Mouse (Mus musculus): Measurements from ENCODE around the gene Nfu1. TPM values are rescaled to one million over a fixed set of nuclear protein-coding genes. Genes with fewer than 3 reads are reported as not detected.
"Not testable (repeated sequence)": the region's sequence is repeated elsewhere in the genome, so short reads cannot be mapped to it uniquely, and the experiment has no call there.

Nfu1 gene
- polyA plus RNA-seq, 1 experiment = 108 TPM

DNA sequence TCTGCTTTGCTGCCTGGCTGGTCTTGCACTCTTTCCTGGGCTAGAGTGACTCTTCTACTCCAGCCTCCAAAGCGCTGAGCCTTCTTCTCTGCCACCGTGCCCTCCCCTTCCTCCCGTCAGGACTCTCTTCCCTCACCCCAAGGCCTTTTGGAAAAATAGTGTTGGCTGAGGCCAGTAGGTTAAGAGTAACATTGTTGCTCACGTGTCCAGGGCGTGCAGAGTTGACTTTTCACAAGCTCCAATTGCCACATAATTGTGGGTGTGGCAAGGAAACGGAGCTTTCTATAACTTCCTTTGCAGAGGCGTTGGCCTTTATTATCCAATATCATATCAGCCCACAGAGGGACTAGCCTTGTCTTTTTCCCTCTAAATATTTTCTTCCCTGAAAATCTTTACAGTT, 17.9 kb downstream of the Nfu1 start:
- H3K4me3 ChIP-seq (ENCODE audit: insufficient read depth, poor library complexity, severe bottlenecking) = no peak overlapping the region
- H3K79me3 ChIP-seq (ENCODE audit: low read depth) = no peaks in the 10 kb centered on the region
- H3K79me2 ChIP-seq (ENCODE audit: control insufficient read depth, insufficient read depth) = no peaks in the 10 kb centered on the region
- no peaks in the 10 kb centered on the region for H3K27me3 ChIP-seq (ENCODE audit: control insufficient read depth, insufficient read depth, insufficient read length)
- TF ChIP-seq CEBPB (IDR thresholded peaks at IDR 0.05; ENCODE audit: low read depth) (no peak), MYOG (IDR thresholded peaks at IDR 0.05; ENCODE audit: control insufficient read depth, extremely low read depth, insufficient read length) (no peak), FOSL1 (IDR thresholded peaks at IDR 0.05; ENCODE audit: insufficient read depth, low read length, poor library complexity, severe bottlenecking) (no peak), MYOD1 (IDR thresholded peaks at IDR 0.05; ENCODE audit: control insufficient read depth, insufficient read length, low read depth) (no peak), CTCF (IDR thresholded peaks at IDR 0.05; ENCODE audit: control insufficient read depth, insufficient read depth, insufficient read length) (no peak), MAX (IDR thresholded peaks at IDR 0.05) (no peak), USF1 (IDR thresholded peaks at IDR 0.05; ENCODE audit: low read depth) (no peak)
- peaks cover 40% of the 10 kb centered on the region for H3K36me3 ChIP-seq (ENCODE audit: control insufficient read depth, insufficient read depth)
- no peak overlapping the region for H3ac ChIP-seq (ENCODE audit: control insufficient read depth, insufficient read length, low read depth)

DNA sequence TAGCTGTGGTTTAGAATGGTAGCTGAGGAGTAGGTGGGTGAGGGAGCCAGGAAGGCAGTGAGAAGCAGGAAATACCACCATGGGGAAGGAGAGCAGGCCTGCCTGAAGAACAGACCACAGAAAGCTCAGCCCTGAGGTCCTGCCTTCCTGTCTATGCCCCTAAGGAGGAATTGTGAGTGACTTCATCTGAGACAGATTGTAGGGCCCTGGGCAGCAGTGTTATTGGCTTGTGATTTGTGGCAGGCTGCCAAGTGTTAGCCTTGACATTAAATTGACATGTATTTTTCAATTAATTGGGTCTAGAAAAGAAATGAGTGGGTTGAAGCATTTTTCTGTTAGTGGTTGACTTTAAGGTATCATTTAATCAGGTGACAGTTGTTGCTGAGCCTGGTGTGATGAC, 19.8 kb downstream of the Nfu1 start:
- H3K4me3 ChIP-seq (ENCODE audit: insufficient read depth, poor library complexity, severe bottlenecking) = no peak overlapping the region
- H3K79me3 ChIP-seq (ENCODE audit: low read depth) = no peaks in the 10 kb centered on the region
- H3K36me3 ChIP-seq (ENCODE audit: control insufficient read depth, insufficient read depth) = peaks cover 27% of the 10 kb centered on the region
- no peak overlapping the region for H3ac ChIP-seq (ENCODE audit: control insufficient read depth, insufficient read length, low read depth)
- no peaks in the 10 kb centered on the region for H3K79me2 ChIP-seq (ENCODE audit: control insufficient read depth, insufficient read depth)
- TF ChIP-seq FOSL1 (IDR thresholded peaks at IDR 0.05; ENCODE audit: insufficient read depth, low read length, poor library complexity, severe bottlenecking) (no peak), USF1 (IDR thresholded peaks at IDR 0.05; ENCODE audit: low read depth) (no peak), CTCF (IDR thresholded peaks at IDR 0.05; ENCODE audit: control insufficient read depth, insufficient read depth, insufficient read length) (no peak), CEBPB (IDR thresholded peaks at IDR 0.05; ENCODE audit: low read depth) (no peak), MAX (IDR thresholded peaks at IDR 0.05) (no peak), MYOG (IDR thresholded peaks at IDR 0.05; ENCODE audit: control insufficient read depth, extremely low read depth, insufficient read length) (no peak), MYOD1 (IDR thresholded peaks at IDR 0.05; ENCODE audit: control insufficient read depth, insufficient read length, low read depth) (no peak)
- no peaks in the 10 kb centered on the region for H3K27me3 ChIP-seq (ENCODE audit: control insufficient read depth, insufficient read depth, insufficient read length)

DNA sequence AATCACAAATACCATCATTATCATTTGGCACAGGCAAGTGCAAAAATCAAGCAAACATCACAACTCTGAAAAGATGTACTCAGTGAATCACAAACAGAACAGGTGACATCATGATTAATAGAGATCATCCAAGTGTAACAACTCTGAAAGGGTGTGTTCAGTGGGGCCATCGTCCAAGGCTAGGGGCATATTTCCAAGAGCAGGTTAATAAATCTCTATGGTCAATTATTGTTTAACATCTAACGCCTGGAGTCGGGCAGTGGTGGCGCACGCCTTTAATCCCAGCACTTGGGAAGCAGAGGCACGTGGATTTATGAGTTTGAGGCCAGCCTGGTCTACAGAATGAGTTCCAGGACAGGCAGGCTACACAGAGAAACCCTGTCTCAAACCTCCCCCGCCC, 22.3 kb downstream of the Nfu1 start:
- peaks cover 21% of the 10 kb centered on the region for H3K36me3 ChIP-seq (ENCODE audit: control insufficient read depth, insufficient read depth)
- not testable (repeated sequence) for H3K4me3 ChIP-seq (ENCODE audit: insufficient read depth, poor library complexity, severe bottlenecking); H3K27me3 ChIP-seq (ENCODE audit: control insufficient read depth, insufficient read depth, insufficient read length); H3ac ChIP-seq (ENCODE audit: control insufficient read depth, insufficient read length, low read depth); H3K79me3 ChIP-seq (ENCODE audit: low read depth); H3K79me2 ChIP-seq (ENCODE audit: control insufficient read depth, insufficient read depth)

DNA sequence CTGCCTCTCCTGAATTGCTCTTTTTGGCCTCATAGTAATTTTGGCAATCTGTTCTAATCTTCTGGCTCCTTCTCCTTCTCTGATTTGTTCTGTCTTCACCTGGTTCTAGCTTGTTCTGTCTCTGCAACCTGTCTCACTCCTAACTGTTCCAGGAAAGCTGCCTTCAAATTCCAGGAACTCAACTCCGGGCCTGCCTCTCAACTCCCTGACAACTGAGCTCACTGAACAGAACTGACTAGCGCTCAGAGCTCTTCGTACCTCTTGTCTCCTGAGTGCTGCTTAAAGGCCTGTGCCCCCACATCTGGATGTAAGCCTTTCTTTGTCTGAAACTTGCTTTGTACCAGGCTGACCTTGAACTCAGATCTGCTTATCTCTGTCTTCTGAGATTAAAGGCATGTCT, 23.4 kb downstream of the Nfu1 start:
- Histone ChIP-seq H3K79me3 (ENCODE audit: low read depth) (no peaks in the 10 kb centered on the region), H3K36me3 (ENCODE audit: control insufficient read depth, insufficient read depth) (peaks cover 17% of the 10 kb centered on the region), H3ac (ENCODE audit: control insufficient read depth, insufficient read length, low read depth) (no peak overlapping the region), H3K4me3 (ENCODE audit: insufficient read depth, poor library complexity, severe bottlenecking) (no peak overlapping the region), H3K27me3 (ENCODE audit: control insufficient read depth, insufficient read depth, insufficient read length) (no peaks in the 10 kb centered on the region), H3K79me2 (ENCODE audit: control insufficient read depth, insufficient read depth) (no peaks in the 10 kb centered on the region)
- no peak for TF ChIP-seq CEBPB (IDR thresholded peaks at IDR 0.05; ENCODE audit: low read depth)
- no peak for TF ChIP-seq USF1 (IDR thresholded peaks at IDR 0.05; ENCODE audit: low read depth)
- TF ChIP-seq MYOG (IDR thresholded peaks at IDR 0.05; ENCODE audit: control insufficient read depth, extremely low read depth, insufficient read length) = no peak
- TF ChIP-seq CTCF (IDR thresholded peaks at IDR 0.05; ENCODE audit: control insufficient read depth, insufficient read depth, insufficient read length) = no peak
- TF ChIP-seq MAX (IDR thresholded peaks at IDR 0.05) = no peak
- no peak for TF ChIP-seq MYOD1 (IDR thresholded peaks at IDR 0.05; ENCODE audit: control insufficient read depth, insufficient read length, low read depth)
- TF ChIP-seq FOSL1 (IDR thresholded peaks at IDR 0.05; ENCODE audit: insufficient read depth, low read length, poor library complexity, severe bottlenecking) = no peak

DNA sequence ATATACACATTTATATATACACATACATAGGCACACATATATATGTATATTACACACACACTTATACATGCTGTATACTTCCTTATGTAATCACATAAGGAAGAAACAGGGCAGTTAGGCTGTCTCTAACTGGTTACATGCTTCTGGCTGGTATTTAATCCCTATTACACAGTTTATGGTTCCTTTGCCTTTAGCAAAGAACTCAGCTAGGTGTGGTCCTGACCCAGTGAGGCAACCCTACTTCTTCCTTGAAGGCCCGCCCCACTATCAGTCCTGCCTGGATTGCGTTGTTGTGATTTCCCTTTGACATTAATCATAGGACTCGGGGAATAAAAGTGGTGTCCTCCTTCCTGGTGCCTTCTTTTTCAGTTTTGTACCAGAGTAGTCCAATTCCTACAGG, 25.4 kb downstream of the Nfu1 start:
- H3K36me3 ChIP-seq (ENCODE audit: control insufficient read depth, insufficient read depth) = peaks cover 3% of the 10 kb centered on the region
- H3K27me3 ChIP-seq (ENCODE audit: control insufficient read depth, insufficient read depth, insufficient read length) = no peaks in the 10 kb centered on the region
- TF ChIP-seq CEBPB (IDR thresholded peaks at IDR 0.05; ENCODE audit: low read depth) = no peak
- TF ChIP-seq MYOG (IDR thresholded peaks at IDR 0.05; ENCODE audit: control insufficient read depth, extremely low read depth, insufficient read length) = no peak
- TF ChIP-seq MYOD1 (IDR thresholded peaks at IDR 0.05; ENCODE audit: control insufficient read depth, insufficient read length, low read depth) = no peak
- no peak for TF ChIP-seq USF1 (IDR thresholded peaks at IDR 0.05; ENCODE audit: low read depth)
- no peak for TF ChIP-seq MAX (IDR thresholded peaks at IDR 0.05)
- no peak for TF ChIP-seq CTCF (IDR thresholded peaks at IDR 0.05; ENCODE audit: control insufficient read depth, insufficient read depth, insufficient read length)
- no peak for TF ChIP-seq FOSL1 (IDR thresholded peaks at IDR 0.05; ENCODE audit: insufficient read depth, low read length, poor library complexity, severe bottlenecking)
- H3ac ChIP-seq (ENCODE audit: control insufficient read depth, insufficient read length, low read depth) = no peak overlapping the region
- H3K79me3 ChIP-seq (ENCODE audit: low read depth) = no peaks in the 10 kb centered on the region
- no peaks in the 10 kb centered on the region for H3K79me2 ChIP-seq (ENCODE audit: control insufficient read depth, insufficient read depth)
- no peak overlapping the region for H3K4me3 ChIP-seq (ENCODE audit: insufficient read depth, poor library complexity, severe bottlenecking)

DNA sequence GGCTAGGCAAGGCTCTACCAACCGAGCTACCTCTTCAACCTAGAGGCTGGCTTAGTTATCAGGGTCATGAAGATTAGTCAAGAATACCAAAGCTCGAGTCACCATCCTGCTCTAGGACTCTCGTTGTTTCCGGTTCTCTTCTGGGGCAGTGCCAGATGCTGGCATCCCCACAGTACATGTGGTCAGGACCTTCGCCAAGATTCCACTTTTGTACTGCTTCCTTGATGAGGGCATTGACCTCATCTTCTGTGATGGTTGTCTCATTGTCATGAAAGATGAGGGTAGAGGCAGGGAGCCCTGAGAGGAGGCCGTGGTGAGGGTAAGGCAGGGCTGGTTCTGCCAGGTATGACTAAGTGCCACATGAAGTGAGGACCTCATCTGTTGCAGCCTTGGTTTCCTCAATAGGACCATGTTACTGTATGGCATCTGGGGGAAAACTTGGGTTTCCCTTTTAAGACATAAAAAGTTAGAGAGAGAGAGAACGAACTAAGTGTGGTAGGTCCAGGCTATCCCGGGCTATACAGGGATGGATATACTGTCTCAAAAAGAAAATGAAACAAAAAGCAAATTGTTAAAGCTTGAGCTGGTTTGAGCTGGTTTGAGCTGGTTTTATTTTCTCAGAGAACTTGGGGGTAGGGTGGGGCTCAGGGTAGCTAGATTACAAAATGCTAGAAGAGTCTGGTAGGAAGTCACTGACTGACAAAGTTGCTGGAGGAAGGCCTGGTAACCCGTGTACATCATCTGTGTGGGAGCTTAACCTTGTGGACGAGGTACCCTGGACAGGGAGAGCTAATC, 29.0 kb downstream of the Nfu1 start:
- no peak overlapping the region for H3K4me3 ChIP-seq (ENCODE audit: insufficient read depth, poor library complexity, severe bottlenecking)
- TF ChIP-seq FOSL1 (IDR thresholded peaks at IDR 0.05; ENCODE audit: insufficient read depth, low read length, poor library complexity, severe bottlenecking) (no peak), CEBPB (IDR thresholded peaks at IDR 0.05; ENCODE audit: low read depth) (no peak), USF1 (IDR thresholded peaks at IDR 0.05; ENCODE audit: low read depth) (no peak), MYOD1 (IDR thresholded peaks at IDR 0.05; ENCODE audit: control insufficient read depth, insufficient read length, low read depth) (no peak), MAX (IDR thresholded peaks at IDR 0.05) (peak; percentile 23), MYOG (IDR thresholded peaks at IDR 0.05; ENCODE audit: control insufficient read depth, extremely low read depth, insufficient read length) (no peak)
- H3ac ChIP-seq (ENCODE audit: control insufficient read depth, insufficient read length, low read depth) = no peak overlapping the region
- peaks cover 3% of the 10 kb centered on the region for H3K79me2 ChIP-seq (ENCODE audit: control insufficient read depth, insufficient read depth)
- H3K36me3 ChIP-seq (ENCODE audit: control insufficient read depth, insufficient read depth) = no peaks in the 10 kb centered on the region
- H3K79me3 ChIP-seq (ENCODE audit: low read depth) = no peaks in the 10 kb centered on the region
- H3K27me3 ChIP-seq (ENCODE audit: control insufficient read depth, insufficient read depth, insufficient read length) = no peaks in the 10 kb centered on the region
